Mouse (Mus musculus): ENCODE measurements around the gene Pcp4l1. TPM values are rescaled to one million over a fixed set of nuclear protein-coding genes. Genes with fewer than 3 reads are reported as not detected.
"Not testable (repeated sequence)": the region's sequence is repeated elsewhere in the genome, so short reads cannot be mapped to it uniquely, and the experiment has no call there.

Gene Pcp4l1
- total RNA-seq (2021) = 100 to 1,000 TPM; 255 to 283 TPM
- 165 and 190 TPM in 2 replicates for polyA plus RNA-seq (2012; rRNA removed)
- long read RNA-seq, transcript Pcp4l1-201 (3 exons, 1,577 nt) = major isoform, 217 of 226 reads
- long read RNA-seq, partial matches to known transcripts = 9 of 226 reads
- long read RNA-seq, other reads (novel, unspliced or antisense) = 0 of 226 reads

DNA sequence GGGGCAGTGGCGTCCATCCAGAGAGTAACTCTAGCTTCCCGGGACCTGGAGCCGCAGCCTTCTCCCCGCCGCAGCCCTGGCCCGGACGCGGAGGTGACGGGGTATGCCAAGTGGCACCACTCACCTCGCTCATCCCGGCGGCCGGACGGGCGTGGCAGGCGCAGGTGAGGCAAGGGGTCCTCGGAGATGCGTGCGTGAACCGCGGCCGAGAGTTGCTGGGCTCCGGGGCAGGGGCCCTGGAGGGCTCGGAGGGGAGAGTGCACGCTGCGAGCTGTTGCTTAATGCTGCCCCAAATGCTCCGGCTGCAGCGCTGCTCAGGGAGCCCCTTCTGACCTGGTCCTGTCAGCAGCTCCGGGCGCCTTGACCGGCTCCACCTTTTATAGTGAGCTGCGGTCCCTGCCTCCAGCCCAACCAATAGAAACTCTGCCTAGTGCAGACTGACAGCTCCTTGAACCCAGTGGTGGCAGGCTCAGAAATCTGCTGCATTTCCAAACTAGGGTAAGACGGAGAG is at the start of gene Pcp4l1:
Gene Pcp4l1, minus strand, starts transcription at position 382 of the 511 bp plus-strand sequence.
- Histone ChIP-seq H3K9ac (ENCODE audit: low read depth, low read length) (peak within 1 kb of the TSS; percentile 90), H3K27me3 (ENCODE audit: control insufficient read depth, insufficient read depth, low read length) (0 out of 2 replicates have a peak, but pooled peaks cover 1% of the 10 kb centered on the region), H3K36me3 (ENCODE audit: control insufficient read depth, insufficient read depth, low read length) (no peaks in the 10 kb centered on the region), H3K4me3 (peak within 1 kb of the TSS; percentile 85), H3K4me1 (ENCODE audit: control insufficient read depth, insufficient read depth, low read length) (peaks cover 7% of the 10 kb centered on the region), H3K79me2 (replicated peaks; ENCODE audit: control insufficient read depth, insufficient read depth, low read length) (peaks cover 2% of the 10 kb centered on the region; the same call in 1 of the 2 replicates), H3K27ac (peak within 1 kb of the TSS; percentile 82)
- TF ChIP-seq CTCF (IDR thresholded peaks at IDR 0.05) = no peak
- TF ChIP-seq POLR2A (IDR thresholded peaks at IDR 0.05; ENCODE audit: insufficient read depth, low read depth, low read length) = peak; percentile 92
- WGBS = 2% methylated on average over 33 of the region's 33 CpGs
- intact Hi-C loops (cut with DNase I) = loop anchor here (2.0 kb wide), 1 partner anchor 25 kb away; no protein-coding TSS in a partner anchor
- peak; percentile 78 to 85 for DNase-seq

DNA sequence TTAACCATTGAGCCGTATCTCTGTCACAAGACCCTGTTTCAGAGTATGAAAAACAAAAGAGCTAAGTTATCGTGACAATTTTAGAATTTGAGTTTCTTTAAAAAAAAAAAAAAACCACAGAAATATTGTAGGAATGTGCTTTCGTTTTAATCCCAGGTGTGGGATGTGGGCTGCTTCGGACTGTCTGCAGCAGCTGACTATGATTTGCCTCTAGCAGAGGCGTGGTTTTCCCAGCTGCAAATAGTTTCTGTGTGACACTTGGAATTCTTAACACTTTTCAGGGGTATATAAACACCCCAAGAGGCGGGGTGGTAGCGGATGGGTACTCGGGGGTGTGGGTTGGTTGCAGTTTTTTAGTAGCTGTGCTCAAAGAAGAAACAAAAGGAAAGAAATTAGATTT is 49.3 kb upstream of the Pcp4l1 start:
- TF ChIP-seq POLR2A (IDR thresholded peaks at IDR 0.05; ENCODE audit: insufficient read depth, low read depth, low read length) (no peak), CTCF (IDR thresholded peaks at IDR 0.05) (no peak), EP300 (IDR thresholded peaks at IDR 0.05; ENCODE audit: insufficient read depth, low read depth, low read length) (no peak)
- Histone ChIP-seq H3K9ac (ENCODE audit: low read depth, low read length) (no peak overlapping the region), H3K36me3 (ENCODE audit: control insufficient read depth, insufficient read depth, low read length) (peaks cover 6% of the 10 kb centered on the region), H3K4me1 (ENCODE audit: control insufficient read depth, insufficient read depth, low read length) (peaks cover 10% of the 10 kb centered on the region), H3K27ac (no peak overlapping the region), H3K4me3 (no peak overlapping the region), H3K27me3 (ENCODE audit: control insufficient read depth, insufficient read depth, low read length) (no peaks in the 10 kb centered on the region), H3K79me2 (replicated peaks; ENCODE audit: control insufficient read depth, insufficient read depth, low read length) (peaks cover 1% of the 10 kb centered on the region)
- DNase-seq = no peak
- 78% methylated on average over 8 of the region's 8 CpGs for WGBS
- intact Hi-C loops (cut with DNase I) = no loop called here

DNA sequence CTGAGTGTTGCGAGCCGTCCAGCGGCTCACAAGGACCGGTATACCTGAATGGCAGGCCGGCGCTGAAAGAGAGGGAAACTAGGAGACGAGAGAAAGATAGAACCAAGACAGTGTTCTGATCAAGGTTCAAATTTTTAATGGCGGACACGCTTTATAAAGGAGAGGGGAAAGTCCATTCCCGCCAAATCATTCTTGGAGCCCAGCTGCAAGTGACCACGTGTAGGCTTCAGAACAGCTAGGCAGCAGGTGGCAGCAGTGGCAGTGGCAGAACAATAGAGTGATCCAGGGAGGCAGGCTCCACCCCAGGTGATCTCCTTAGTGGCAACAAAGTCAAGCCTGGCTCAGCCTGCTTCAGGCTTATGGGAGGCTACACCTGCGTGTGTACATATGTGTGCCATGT is 45.9 kb upstream of the Pcp4l1 start:
- intact Hi-C loops (cut with DNase I); H3K79me2 ChIP-seq (replicated peaks; ENCODE audit: control insufficient read depth, insufficient read depth, low read length); DNase-seq; H3K4me1 ChIP-seq (ENCODE audit: control insufficient read depth, insufficient read depth, low read length); H3K4me3 ChIP-seq; H3K27me3 ChIP-seq (ENCODE audit: control insufficient read depth, insufficient read depth, low read length); H3K27ac ChIP-seq; H3K9ac ChIP-seq (ENCODE audit: low read depth, low read length): not testable (repeated sequence)
- TF ChIP-seq CTCF (IDR thresholded peaks at IDR 0.05) = peak; percentile 17; the same call in 1 of the 2 replicates
- 79% methylated on average over 12 of the region's 12 CpGs for WGBS
- H3K36me3 ChIP-seq (ENCODE audit: control insufficient read depth, insufficient read depth, low read length) = peaks cover 13% of the 10 kb centered on the region

DNA sequence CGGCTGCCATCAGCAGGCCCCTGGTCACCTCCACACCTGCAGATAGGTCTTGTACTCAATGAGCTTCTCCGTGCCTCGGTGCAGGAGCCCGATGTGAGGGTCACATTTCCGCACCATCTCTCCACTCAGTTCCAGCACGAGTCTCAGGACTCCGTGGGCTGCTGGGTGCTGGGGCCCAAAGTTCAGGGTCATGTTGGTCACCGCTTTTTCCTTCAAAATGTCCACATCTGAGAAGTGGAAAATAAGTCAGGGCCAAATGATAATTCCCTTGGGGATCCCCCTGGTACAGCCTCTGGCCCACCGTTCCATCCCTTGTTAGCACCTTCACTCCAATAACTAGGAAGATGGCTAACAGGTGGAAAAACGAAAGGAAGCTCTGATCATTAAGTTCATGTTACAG is 44.8 kb upstream of the Pcp4l1 start:
- H3K4me3 ChIP-seq = no peak overlapping the region
- intact Hi-C loops (cut with DNase I) = no loop called here
- TF ChIP-seq EP300 (IDR thresholded peaks at IDR 0.05; ENCODE audit: insufficient read depth, low read depth, low read length) (no peak), CTCF (IDR thresholded peaks at IDR 0.05) (no peak), POLR2A (IDR thresholded peaks at IDR 0.05; ENCODE audit: insufficient read depth, low read depth, low read length) (no peak)
- H3K27me3 ChIP-seq (ENCODE audit: control insufficient read depth, insufficient read depth, low read length) = no peaks in the 10 kb centered on the region
- H3K79me2 ChIP-seq (replicated peaks; ENCODE audit: control insufficient read depth, insufficient read depth, low read length) = peaks cover 1% of the 10 kb centered on the region
- H3K4me1 ChIP-seq (ENCODE audit: control insufficient read depth, insufficient read depth, low read length) = peaks cover 3% of the 10 kb centered on the region
- no peak for DNase-seq
- H3K36me3 ChIP-seq (ENCODE audit: control insufficient read depth, insufficient read depth, low read length) = peaks cover 17% of the 10 kb centered on the region
- 84% methylated on average over 10 of the region's 10 CpGs for WGBS
- H3K27ac ChIP-seq = peak overlapping the region; percentile 60
- no peak overlapping the region for H3K9ac ChIP-seq (ENCODE audit: low read depth, low read length)

DNA sequence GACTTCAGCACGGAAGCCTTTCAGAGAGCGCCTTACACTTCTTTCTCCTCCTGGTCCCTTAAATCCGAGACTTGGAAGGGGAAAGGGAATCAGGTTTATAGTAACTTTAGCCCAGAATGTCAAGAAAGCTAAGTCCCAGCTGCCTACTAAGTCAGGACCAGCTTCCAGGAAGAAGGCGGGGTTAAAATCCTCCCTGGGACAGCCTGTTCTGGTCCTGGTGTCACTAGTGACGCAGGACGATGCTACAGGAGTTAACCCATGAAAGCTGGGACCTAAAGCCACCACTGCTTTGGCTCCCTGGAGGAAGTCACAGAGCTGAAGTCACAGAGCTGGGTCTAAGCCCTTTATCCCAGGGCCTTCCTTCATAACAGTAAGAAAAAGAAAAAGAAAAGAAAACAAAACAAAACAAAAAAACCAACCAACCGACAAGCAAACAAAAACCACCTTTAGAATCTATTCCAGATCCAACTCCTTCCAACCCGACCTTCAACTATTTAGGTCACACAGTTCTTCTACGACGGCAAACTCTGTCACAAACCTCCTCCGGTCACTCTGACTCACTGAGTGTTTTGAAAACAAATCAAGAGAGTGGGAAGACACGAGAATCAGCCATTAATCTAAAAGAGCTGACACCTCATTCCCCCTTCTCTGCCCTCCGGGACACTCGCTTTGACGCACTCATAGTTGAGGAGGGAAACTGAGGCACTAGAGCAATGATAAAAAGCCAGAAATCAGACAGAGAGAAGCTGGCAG is 44.1 kb upstream of the Pcp4l1 start:
- Histone ChIP-seq H3K4me3 (peak overlapping the region; percentile 16), H3K9ac (ENCODE audit: low read depth, low read length) (no peak overlapping the region), H3K4me1 (ENCODE audit: control insufficient read depth, insufficient read depth, low read length) (peaks cover 3% of the 10 kb centered on the region), H3K79me2 (replicated peaks; ENCODE audit: control insufficient read depth, insufficient read depth, low read length) (peaks cover 1% of the 10 kb centered on the region), H3K36me3 (ENCODE audit: control insufficient read depth, insufficient read depth, low read length) (peaks cover 21% of the 10 kb centered on the region), H3K27me3 (ENCODE audit: control insufficient read depth, insufficient read depth, low read length) (no peaks in the 10 kb centered on the region), H3K27ac (peak overlapping the region; percentile 60)
- TF ChIP-seq EP300 (IDR thresholded peaks at IDR 0.05; ENCODE audit: insufficient read depth, low read depth, low read length) = peak; percentile 84; the same call in 1 of the 2 replicates
- TF ChIP-seq CTCF (IDR thresholded peaks at IDR 0.05) = no peak
- TF ChIP-seq POLR2A (IDR thresholded peaks at IDR 0.05; ENCODE audit: insufficient read depth, low read depth, low read length) = peak; percentile 23; the same call in 1 of the 2 replicates
- peak; percentile 56 to 69 for DNase-seq
- intact Hi-C loops (cut with DNase I) = loop anchor here (2.0 kb wide), 1 partner anchor 17 kb away; the partner anchor contains the start of gene Tomm40l
- WGBS = 41% methylated on average over 15 of the region's 15 CpGs

DNA sequence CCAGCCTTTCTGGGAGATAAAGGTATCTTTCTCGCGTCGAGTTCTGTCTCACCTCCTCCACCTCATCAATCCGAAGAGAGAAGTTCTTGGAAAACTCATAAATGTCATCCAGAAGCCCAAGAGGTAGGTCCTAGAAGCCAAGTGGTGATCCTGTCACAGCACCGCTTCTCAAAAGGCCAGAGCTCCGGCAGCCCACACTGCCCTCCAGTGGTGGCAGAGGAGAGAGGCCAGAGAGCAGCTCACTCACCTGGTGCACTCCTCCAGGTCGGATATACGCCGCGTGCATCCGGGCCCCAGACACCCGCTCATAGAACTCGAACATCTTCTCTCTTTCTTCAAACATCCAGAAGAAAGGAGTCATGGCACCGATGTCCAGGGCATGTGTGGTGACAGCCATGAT is 42.4 kb upstream of the Pcp4l1 start:
- 69% methylated on average over 14 of the region's 14 CpGs for WGBS
- Histone ChIP-seq H3K36me3 (ENCODE audit: control insufficient read depth, insufficient read depth, low read length) (peaks cover 21% of the 10 kb centered on the region), H3K4me1 (ENCODE audit: control insufficient read depth, insufficient read depth, low read length) (peaks cover 3% of the 10 kb centered on the region; the same call in 1 of the 2 replicates), H3K4me3 (no peak overlapping the region), H3K27ac (no peak overlapping the region), H3K9ac (ENCODE audit: low read depth, low read length) (no peak overlapping the region), H3K27me3 (ENCODE audit: control insufficient read depth, insufficient read depth, low read length) (no peaks in the 10 kb centered on the region), H3K79me2 (replicated peaks; ENCODE audit: control insufficient read depth, insufficient read depth, low read length) (no peaks in the 10 kb centered on the region; the same call in none of the 2 replicates)
- peak; percentile 55 to 69 for DNase-seq
- TF ChIP-seq CTCF (IDR thresholded peaks at IDR 0.05) (peak; percentile 85), EP300 (IDR thresholded peaks at IDR 0.05; ENCODE audit: insufficient read depth, low read depth, low read length) (no peak), POLR2A (IDR thresholded peaks at IDR 0.05; ENCODE audit: insufficient read depth, low read depth, low read length) (no peak)
- intact Hi-C loops (cut with DNase I) = loop anchor here (2.0 kb wide), 1 partner anchor 16 kb away; the partner anchor contains the start of gene Tomm40l

Measured in heart, adult 2 months (tissue).